Mouse (Mus musculus) cerebellum, postnatal 14 days (tissue): ENCODE measurements around the gene Fgd2.
A peak's percentile ranks its signal among the peaks of the same experiment; 100 is the strongest.
"Not testable (repeated sequence)": the region's sequence is repeated elsewhere in the genome, so short reads cannot be mapped to it uniquely, and the experiment has no call there.

Source experiments
- DNase-seq, 2 experiments: peaks; one replicate each; pipeline ENCODE4 v3.0.0; 2021; ENCODE audit warnings: mixed read lengths in 2 of 2

The Fgd2 gene

GRCm38 (mm10) chr17:29365105-29365621, 4.4 kb downstream of the Fgd2 start:
- DNase-seq: peak; percentile 63 to 66

GRCm38 (mm10) chr17:29368726-29369125, 8.0 kb downstream of the Fgd2 start:
- no peak for DNase-seq

DNA sequence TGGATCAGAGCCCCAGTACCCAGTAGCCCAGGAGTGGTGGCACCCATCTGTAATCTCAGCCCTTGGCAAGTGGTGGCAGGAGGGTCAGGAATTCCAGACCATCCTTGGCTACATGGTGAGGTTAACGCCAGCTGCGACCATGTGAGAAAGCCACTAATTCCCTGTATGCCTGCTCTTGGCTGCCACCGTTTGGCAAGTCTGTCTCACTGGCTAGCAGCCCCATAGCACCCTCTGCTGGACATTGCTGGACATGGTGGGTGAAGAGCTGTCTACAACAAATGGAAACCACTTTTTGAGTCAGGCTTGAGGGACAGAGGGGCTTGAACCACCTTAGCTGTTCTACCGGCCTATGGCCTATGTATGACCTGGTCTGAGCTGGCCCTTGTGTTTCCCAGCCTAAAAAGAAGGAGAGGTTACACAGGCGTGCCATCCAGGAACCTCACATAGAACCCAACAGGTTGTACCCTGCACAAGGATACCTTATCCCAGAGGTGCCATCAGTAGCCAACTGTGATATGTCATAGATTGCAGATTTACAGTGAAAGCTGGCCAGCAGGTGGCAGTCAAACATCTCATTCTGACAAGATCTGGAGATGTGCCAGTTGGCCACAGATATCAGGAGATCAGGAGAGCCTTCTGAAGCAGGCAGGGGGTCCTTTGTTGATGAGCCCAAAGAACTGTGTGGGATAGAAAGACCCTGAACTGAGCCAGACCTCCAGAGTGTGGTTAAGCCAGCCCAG, 10.4 kb downstream of the Fgd2 start:
- DNase-seq: peak; percentile 98 to 99

- DNase-seq: no peak
Observed at GRCm38 (mm10) chr17:29375871-29376270, 15.2 kb downstream of the Fgd2 start.

GRCm38 (mm10) chr17:29378056-29378455, 17.3 kb downstream of the Fgd2 start:
- no peak for DNase-seq

- DNase-seq: no peak
Observed at GRCm38 (mm10) chr17:29380241-29380640, 19.5 kb downstream of the Fgd2 start.

DNA sequence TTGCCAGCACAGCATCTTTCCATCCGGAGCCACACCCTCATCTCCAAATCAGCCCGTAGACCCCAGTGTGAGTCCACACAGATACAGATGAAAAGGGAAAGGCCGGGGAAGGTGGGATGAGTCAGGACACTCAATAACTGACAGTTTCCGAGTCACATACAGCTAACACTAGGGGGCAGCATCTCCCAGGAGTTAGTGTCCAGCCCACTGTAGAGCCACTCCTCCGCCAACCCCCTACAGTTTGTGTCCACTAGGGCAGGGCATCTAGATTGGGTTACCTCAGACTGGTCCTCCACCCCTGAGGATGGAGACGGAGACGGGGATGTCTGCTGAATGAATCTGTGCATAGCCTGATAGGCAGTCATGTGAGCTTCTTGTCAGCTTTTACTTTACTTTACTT, 20.8 kb downstream of the Fgd2 start:
- peak; percentile 70 to 84 for DNase-seq

DNA sequence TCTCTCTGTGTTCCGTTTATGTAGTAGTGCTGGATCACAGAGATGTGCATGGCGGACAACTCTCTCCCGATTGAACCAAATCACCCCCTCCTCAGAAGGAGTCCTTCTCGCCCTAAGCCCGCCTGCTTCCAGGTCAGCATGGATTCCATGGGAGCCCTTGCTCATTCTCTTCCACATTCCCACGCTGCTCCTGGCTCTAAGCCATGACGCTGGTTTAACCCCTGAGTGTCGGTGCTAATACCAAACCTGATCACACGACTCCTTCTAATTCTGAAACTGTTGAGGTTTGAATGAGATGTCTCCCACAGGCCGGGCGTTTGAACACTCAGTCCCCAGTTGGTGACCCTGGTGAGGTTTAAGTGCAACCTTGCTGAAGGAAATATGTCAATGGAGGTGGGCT, 21.7 kb downstream of the Fgd2 start:
- DNase-seq: peak in 1 of 2 experiments; percentile 58

- DNase-seq: no peak
Observed at GRCm38 (mm10) chr17:29383923-29384322, 23.2 kb downstream of the Fgd2 start.

- peak in 1 of 2 experiments; percentile 56 for DNase-seq
Observed at GRCm38 (mm10) chr17:29384850-29385438, 24.2 kb downstream of the Fgd2 start.

DNA sequence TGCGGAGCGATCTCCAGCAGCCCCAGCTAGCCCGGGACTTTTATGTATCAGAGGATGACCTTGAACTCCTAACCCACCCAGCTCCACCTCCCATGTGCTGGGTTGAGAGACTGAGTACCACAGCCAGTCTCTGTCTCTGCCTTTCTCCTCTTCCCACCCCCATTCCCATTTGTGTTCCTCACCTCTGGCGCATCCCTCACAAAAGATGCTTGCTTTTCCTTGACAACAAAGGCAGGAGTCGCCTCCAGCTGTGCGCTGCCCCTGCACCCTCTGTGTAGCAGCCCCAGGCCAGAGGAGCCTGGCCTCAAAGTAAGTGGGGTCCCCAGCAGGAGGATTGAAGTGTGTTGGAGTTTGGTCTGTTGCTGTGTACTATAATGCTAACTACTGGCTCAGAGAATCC, 25.0 kb downstream of the Fgd2 start:
- DNase-seq: no peak

GRCm38 (mm10) chr17:29388978-29389377, 28.3 kb downstream of the Fgd2 start:
- DNase-seq: peak; percentile 61 to 73

GRCm38 (mm10) chr17:29391280-29391679, 30.6 kb downstream of the Fgd2 start:
- DNase-seq: no peak

DNA sequence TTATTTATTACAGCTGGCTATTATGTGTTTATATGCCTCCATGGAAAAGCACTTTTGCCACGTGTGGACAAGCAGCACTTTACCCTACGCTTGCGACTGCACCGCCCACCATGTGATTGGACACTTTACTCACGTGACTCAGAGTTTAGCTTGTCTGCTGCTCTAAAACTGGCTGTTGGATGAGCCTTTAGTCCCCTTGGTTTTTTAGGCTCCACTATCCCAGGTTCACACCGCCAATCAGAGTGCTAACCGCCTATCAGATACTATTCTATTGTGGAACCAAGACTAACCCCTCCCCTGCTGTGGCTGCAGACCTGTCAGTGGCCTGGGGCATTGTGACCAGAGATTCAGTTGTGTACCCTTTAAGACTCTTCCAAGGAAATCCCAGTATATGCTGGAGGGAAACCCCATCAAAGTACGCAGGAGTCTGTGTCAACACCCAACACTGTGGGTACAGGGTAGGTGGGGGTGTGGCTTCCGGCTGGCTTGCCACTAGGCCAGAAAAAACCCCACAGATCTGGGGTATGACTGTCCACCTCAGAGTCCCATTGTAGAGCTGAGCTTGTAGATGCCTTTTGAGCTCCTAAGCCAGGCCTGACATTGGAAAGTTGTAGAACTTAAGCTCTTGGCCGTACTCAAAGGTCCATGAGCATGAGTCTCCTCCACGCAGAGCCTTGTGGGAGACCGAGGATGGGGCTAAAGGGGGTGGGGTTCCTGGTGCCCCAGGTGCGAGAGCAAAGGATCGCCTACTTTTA, 32.8 kb downstream of the Fgd2 start:
- DNase-seq: no peak

GRCm38 (mm10) chr17:29394106-29394760, 33.5 kb downstream of the Fgd2 start:
- DNase-seq: no peak

DNA sequence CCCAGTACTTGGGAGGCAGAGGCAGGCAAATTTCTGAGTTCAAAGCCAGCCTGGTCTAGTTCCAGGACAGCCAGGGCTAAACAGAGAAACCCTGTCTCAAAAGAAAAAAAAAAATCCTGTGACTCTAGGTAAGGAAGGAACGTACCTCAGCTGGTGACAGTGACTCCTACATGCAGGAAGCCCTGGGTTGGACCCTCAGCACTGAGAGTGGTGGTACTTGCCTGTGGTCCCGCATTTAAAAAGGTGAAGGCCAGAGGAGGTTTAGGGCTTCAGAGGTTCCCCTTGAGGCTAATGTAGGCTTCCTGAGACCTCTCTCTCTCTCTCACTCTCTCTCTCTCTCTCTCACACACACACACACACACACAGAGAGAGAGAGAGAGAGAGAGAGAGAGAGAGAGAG, 34.0 kb downstream of the Fgd2 start:
- DNase-seq: not testable (repeated sequence)

DNA sequence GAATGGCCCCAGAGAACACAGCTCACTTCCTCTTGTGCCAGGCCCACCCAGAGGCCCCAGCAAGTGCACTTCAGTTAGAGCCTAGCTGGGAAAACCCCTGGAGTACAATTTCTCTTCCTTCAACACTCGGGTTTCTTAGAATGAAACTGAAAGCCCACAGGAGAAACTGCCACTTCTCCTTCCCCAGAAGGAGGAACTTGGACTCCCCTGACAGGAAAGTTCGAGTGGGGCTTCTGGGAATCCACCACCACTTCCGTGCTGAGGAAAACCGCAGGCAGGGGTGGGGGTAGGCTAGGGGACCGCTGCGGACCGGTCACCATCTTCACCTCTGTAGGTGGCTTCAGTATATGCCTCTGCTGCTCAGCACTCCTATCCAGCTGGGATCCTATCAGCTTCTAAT, 34.7 kb downstream of the Fgd2 start:
- no peak for DNase-seq

DNA sequence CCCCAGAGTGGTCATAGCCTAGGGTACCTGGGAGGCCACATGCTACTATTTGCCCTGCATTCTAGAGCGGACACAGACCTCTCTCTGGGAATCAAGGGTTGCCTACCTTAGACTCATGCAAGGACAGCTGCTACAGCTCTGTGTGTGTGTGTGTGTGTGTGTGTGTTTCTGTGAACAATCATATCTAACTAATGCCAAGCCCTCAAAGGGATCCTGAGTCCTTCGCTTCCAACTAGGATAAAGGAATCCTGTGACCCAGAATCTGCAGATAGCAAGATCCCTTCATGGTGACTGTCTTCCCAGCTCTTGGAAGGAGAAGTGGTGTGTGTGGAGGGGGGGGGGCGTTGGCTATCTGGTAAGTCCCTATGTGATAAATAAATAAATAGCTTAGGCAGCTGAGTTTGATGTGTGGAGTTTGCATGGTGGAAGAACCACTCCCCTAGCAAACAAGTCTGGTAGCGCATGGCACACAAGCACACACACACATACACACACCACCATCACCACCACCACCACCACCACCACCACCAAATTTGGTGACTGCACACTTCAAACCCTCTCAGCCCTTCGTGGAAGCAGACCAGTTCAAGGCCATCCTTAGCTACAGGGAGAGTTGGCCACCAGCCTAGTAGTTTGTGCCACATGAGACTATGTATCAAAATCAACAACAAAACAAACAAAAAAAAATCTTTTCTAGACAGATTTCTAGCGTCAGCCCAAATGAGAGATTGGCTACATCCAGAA, 35.5 kb downstream of the Fgd2 start:
- no peak for DNase-seq

DNA sequence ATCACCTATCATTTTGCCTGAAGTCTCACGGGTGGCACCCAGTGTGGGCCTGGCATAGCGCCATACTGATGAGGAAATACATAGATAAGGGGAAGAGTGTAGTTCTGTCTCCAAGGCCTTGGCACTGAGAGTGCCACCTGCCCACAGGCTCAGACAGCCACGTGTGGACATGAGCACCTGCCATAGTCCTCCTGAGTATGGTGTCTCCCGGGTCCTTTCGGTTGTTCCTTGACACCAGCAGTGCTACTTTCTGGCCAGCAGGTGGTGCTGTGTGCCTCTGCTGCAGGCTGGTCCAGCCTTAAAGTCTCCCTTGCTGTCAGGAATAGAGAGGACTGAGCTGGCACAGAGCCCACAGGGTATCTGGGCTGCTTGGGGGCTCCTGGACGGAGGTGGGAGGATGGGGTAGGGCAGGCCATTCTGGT, 36.1 kb downstream of the Fgd2 start:
- peak; percentile 91 to 93 for DNase-seq

GRCm38 (mm10) chr17:29397480-29398433, 37.0 kb downstream of the Fgd2 start:
- peak; percentile 70 to 72 for DNase-seq

GRCm38 (mm10) chr17:29398434-29399026, 37.8 kb downstream of the Fgd2 start:
- no peak for DNase-seq
